Comparison of ENCODE assay signal across 11 mouse cellular contexts in genomic region chr14:76733258-76733823, GRCm38 (mm10).
DNase-seq lines count a peak whose midpoint lies in the region; ATAC-seq and TF ChIP-seq lines count a peak whose summit lies in the region.
"Had no signal": no experiment of that assay in that cellular context is flagged by ENCODE, and none has a peak within 500 bp of the region (broad histone marks: within the 10 kb centered on the region; RNA-seq: fewer than 3 reads in every experiment).

No protein-coding gene starts in this region.

- no peak for DNase-seq in hindbrain, postnatal 0 days (ENCODE audit: low spot score)
- no peak for DNase-seq in hindbrain, embryonic 10.5 days (ENCODE audit: low spot score)
- peak; percentile 39 for DNase-seq in right cerebral cortex, postnatal 25 days
- DNase-seq in right cerebral cortex, postnatal 10 days (ENCODE audit: low spot score in 2 of 2): no peak
- no peak for DNase-seq in liver, postnatal 0 days
- DNase-seq in layer of hippocampus, postnatal 14 days (ENCODE audit: low spot score in 2 of 2): no peak
- DNase-seq in heart, adult 11 months: no peak
- DNase-seq: gastrocnemius, adult 2 months; heart, postnatal 10 days; right cerebral cortex, postnatal 14 days had no signal

- peak; percentile 48; the same call in 1 of the 2 replicates for ATAC-seq in hindbrain, postnatal 0 days
- peak; percentile 84 for ATAC-seq in liver, postnatal 0 days
- peak; percentile 76 for ATAC-seq in stomach, embryonic 15.5 days (ENCODE audit: insufficient read depth, low FRiP score, low read depth)

- no peaks in the 10 kb centered on the region for H3K36me3 ChIP-seq in hindbrain, postnatal 0 days (ENCODE audit: insufficient read depth, low read length)
- no peaks in the 10 kb centered on the region for H3K36me3 ChIP-seq in hindbrain, embryonic 10.5 days
- no peaks in the 10 kb centered on the region for H3K36me3 ChIP-seq in liver, postnatal 0 days (replicated peaks; ENCODE audit: insufficient read depth, low read length)
- no peaks in the 10 kb centered on the region for H3K36me3 ChIP-seq in stomach, embryonic 15.5 days

- no peak for TF ChIP-seq EP300 in liver, postnatal 0 days (IDR thresholded peaks at IDR 0.05; ENCODE audit: low read depth)

- no peak for TF ChIP-seq CTCF in hindbrain, postnatal 0 days (IDR thresholded peaks at IDR 0.05; ENCODE audit: low read depth)
- TF ChIP-seq CTCF in liver, postnatal 0 days (IDR thresholded peaks at IDR 0.05; ENCODE audit: low read depth): no peak

- no peak overlapping the region for H3K4me3 ChIP-seq in hindbrain, postnatal 0 days (ENCODE audit: low read length)
- no peak overlapping the region for H3K4me3 ChIP-seq in hindbrain, embryonic 10.5 days
- no peak overlapping the region for H3K4me3 ChIP-seq in liver, postnatal 0 days (ENCODE audit: low read depth, low read length)
- H3K4me3 ChIP-seq in stomach, embryonic 15.5 days (replicated peaks): no peak overlapping the region
- H3K4me3 ChIP-seq: gastrocnemius, adult 2 months had no signal

- no peak overlapping the region for H3K9ac ChIP-seq in hindbrain, postnatal 0 days (replicated peaks; ENCODE audit: low read length)
- H3K9ac ChIP-seq in liver, postnatal 0 days (replicated peaks): no peak overlapping the region
- H3K9ac ChIP-seq in stomach, embryonic 15.5 days: no peak overlapping the region

- H3K4me1 ChIP-seq in hindbrain, postnatal 0 days (ENCODE audit: insufficient read depth, low read length): no peaks in the 10 kb centered on the region
- H3K4me1 ChIP-seq in hindbrain, embryonic 10.5 days (replicated peaks): peaks cover 21% of the 10 kb centered on the region
- peaks cover 13% of the 10 kb centered on the region for H3K4me1 ChIP-seq in liver, postnatal 0 days (ENCODE audit: insufficient read depth)
- peaks cover 5% of the 10 kb centered on the region for H3K4me1 ChIP-seq in stomach, embryonic 15.5 days

- no peaks in the 10 kb centered on the region for H3K9me3 ChIP-seq in hindbrain, postnatal 0 days (ENCODE audit: low read length)
- no peaks in the 10 kb centered on the region for H3K9me3 ChIP-seq in hindbrain, embryonic 10.5 days
- no peaks in the 10 kb centered on the region for H3K9me3 ChIP-seq in liver, postnatal 0 days (ENCODE audit: low read length)
- no peaks in the 10 kb centered on the region for H3K9me3 ChIP-seq in stomach, embryonic 15.5 days

- no peak overlapping the region for H3K4me2 ChIP-seq in hindbrain, postnatal 0 days (ENCODE audit: low read depth, low read length)
- no peak overlapping the region for H3K4me2 ChIP-seq in liver, postnatal 0 days (ENCODE audit: low read depth, low read length)
- H3K4me2 ChIP-seq in stomach, embryonic 15.5 days: no peak overlapping the region

- no peaks in the 10 kb centered on the region for H3K27me3 ChIP-seq in hindbrain, postnatal 0 days (ENCODE audit: insufficient read depth, low read length)
- 0 out of 2 replicates have a peak, but pooled peaks cover 3% of the 10 kb centered on the region for H3K27me3 ChIP-seq in hindbrain, embryonic 10.5 days (ENCODE audit: insufficient read depth, poor library complexity, severe bottlenecking)
- H3K27me3 ChIP-seq in liver, postnatal 0 days (ENCODE audit: insufficient read depth, low read length): no peaks in the 10 kb centered on the region
- H3K27me3 ChIP-seq in stomach, embryonic 15.5 days (replicated peaks): no peaks in the 10 kb centered on the region

- no peak overlapping the region for H3K27ac ChIP-seq in hindbrain, postnatal 0 days
- H3K27ac ChIP-seq in hindbrain, embryonic 10.5 days: no peak overlapping the region
- no peak overlapping the region for H3K27ac ChIP-seq in liver, postnatal 0 days (ENCODE audit: low read depth)
- peak overlapping the region; percentile 53 for H3K27ac ChIP-seq in stomach, embryonic 15.5 days
- H3K27ac ChIP-seq: gastrocnemius, adult 2 months had no signal

- WGBS in hindbrain, postnatal 0 days: 81% methylated on average over 8 of the region's 8 CpGs
- WGBS in hindbrain, embryonic 10.5 days: 88% methylated on average over 8 of the region's 8 CpGs
- WGBS in liver, postnatal 0 days (ENCODE audit: insufficient replicate concordance): 65% methylated on average over 8 of the region's 8 CpGs
- 60% methylated on average over 8 of the region's 8 CpGs for WGBS in stomach, embryonic 15.5 days
